Mouse (Mus musculus) spleen, adult 18-20 months (tissue): ENCODE data around the gene Phlda2.
A peak's percentile ranks its signal among the peaks of the same experiment; 100 is the strongest.

Experiments used
- DNase-seq, 2 experiments: peaks; one replicate each; pipeline ENCODE4 v3.0.0; 2022; ENCODE audit warnings: mixed read lengths in 2 of 2

Gene Phlda2

DNA sequence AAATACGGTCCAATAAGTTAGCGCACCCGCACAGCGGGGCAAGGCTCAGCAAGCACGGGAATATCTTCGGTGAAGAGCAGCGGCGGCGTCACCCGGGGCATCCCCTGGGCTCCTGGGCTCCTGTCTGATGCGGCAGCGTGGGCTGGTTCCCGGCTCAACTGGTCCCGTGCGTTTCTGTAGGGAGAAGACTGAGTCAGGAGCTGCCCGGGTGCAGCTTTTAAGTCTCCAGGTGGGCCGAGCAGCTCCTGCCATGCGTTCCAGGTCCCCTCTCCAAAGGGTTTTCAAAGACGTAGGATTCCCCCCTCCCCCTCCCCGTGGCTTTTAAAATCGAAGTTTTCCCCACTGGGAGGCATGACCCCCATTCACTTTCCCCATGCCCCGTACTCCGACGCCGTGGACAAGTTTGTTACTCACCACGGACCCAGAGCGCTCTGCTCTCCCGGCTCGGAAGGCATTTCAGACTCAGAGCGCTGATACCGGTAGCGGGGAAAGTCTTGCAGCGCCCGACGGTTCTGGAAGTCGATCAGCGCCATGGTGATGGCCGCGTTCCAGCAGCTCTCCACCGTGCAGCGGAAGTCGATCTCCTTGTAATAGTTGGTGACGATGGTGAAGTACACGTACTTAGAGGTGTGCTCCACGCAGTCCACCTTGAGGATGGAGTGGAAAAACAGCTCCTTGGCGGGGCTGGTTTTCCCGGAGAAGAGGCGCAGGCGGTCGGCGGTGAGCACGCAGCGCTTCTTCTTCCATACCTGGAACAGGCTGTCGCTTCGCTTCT is 1.1 kb downstream of the Phlda2 start:
- DNase-seq = peak in 1 of 2 experiments; percentile 16

DNA sequence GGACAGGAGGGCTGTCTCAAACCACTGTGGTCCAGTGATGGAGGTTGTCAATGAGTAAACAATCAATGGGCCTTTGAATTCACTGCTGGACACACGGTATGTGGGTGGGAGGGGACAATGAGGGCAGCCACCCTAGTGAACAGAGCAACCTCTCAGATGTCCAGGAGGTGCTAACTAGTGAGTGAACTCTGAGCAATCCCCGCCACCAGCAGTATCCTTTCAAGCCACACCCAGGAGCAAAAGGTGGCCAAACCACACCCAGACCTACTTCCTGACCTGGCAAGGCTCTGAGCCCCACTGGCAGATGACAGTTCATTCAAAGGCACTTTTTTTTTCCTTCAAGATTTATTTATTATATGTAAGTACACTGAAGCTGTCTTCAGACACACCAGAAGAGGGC is 2.0 kb downstream of the Phlda2 start:
- DNase-seq = no peak

- DNase-seq = no peak
Observed at GRCm38 (mm10) chr7:143498584-143498983, 4.4 kb downstream of the Phlda2 start.

DNA sequence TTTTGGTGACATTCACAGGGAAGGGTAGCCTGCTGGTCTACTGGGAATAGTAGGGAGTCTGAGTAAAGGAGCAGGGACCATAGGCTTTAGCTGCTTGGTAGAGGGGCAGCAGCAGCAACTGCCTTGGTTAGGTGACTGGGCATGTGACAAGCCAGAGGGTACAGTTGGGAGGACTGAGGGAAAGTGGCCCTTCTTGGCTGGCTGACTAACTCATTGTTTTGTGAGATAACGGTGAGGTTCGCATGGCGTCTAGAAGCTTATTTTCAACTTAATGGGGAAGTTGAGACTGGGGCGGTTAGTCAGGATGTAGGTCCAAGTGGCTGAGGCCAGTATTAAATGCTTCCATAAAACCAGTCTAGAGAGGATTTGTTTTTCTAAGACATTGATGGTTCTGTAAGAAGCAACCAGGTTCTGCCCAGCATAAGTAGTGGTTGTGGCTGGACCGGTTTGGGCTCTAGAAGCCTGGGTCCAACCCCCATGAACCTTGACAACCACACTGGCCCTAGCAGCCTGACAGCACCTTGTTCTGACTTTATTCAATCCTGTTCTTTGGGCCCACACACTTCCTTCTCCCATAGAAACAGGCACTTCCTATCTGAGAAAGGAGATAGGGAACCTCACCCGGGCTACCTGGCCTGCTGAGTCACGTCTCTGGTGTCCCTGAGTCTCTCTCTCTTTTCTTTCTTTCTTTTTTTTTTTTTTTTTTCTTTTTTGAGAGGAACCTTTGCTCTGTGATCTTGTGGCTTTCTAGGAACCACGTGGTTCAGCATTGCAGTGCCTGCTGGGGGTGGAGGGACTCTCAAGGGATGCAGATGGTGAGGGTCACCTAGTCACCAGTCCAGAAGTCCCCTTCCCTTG is 7.6 kb downstream of the Phlda2 start:
- no peak for DNase-seq

DNA sequence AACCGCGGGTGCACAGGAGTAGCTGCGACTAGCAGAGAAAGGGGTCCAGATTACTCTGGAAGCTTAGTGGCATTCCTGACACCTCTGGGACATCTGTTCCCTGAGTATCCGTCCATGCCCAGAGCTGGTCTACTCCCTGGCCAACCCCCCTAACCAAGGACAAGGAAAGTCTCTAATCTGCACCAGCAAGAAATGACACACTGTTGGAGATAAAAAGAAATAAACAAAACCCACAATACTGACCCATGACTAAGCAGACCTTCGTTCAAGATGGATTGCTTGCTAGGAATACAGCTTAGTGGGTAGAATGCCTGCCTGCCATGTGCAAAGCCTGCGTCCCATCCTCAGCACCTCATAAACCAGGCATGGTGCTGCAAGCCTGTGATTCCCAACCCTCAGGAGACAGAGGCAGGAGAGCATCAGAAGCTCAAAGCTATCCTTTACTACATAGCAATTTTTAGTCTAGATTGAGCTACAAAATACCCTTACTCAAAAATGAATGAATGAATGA is 9.3 kb downstream of the Phlda2 start:
- DNase-seq = no peak

DNA sequence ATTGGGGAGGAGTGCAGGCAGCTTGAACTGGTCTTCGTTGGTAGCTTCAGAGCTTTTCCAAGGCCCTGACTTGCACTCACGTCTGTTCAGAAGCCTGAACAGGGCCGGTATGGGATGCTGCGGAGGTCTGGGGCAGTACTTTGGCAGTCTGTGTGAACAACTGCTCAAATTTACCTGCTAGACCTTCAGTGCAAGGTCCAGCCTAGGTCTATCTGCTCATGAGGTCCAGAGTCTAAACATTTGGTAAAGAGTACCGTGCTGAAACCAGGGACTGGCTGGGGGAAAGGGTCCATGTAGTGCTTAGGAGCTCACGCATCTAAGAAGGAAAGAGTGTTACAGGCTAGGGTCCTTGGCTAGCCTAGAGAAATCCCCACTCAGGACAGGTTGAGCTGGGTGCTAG is 13.2 kb downstream of the Phlda2 start:
- no peak for DNase-seq

GRCm38 (mm10) chr7:143482541-143482940 is 20.4 kb downstream of the Phlda2 start:
- DNase-seq = no peak

- DNase-seq = no peak
Observed at GRCm38 (mm10) chr7:143481806-143482387, 21.1 kb downstream of the Phlda2 start.

GRCm38 (mm10) chr7:143480498-143480897 is 22.5 kb downstream of the Phlda2 start:
- DNase-seq = peak in 1 of 2 experiments; percentile 62

- no peak for DNase-seq
Observed at GRCm38 (mm10) chr7:143477800-143478199, 25.1 kb downstream of the Phlda2 start.

DNA sequence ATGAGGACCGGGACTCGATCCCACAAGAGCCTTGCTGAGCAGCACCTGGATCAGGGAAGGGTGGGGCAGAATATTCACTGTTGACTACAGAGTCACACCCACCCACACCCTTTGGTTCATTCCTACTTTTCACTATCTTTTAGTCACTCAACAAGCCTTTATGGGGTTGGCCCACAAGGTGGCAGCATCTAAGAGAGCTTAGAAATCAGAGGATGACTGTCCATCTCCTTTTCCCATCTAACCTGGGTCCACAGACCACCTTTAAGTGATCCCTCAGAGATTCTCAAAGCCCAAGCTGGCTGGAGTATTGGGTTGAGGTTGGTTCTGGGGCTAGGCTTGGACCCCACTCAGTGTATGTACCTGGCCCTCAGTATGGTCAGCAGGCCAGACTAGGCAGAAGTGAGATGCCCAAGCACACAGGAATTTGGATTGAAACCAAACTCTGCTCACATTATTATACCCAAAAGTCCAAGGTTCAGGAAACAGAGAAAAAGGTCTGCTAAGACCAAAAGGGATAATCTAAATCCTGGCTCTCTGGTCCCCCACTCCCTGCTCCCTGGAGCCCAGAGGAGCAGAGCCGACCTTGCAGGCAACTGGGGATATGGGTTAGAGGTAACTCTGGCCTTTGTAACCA is 26.1 kb downstream of the Phlda2 start:
- DNase-seq = no peak

GRCm38 (mm10) chr7:143475876-143476275 is 27.1 kb downstream of the Phlda2 start:
- DNase-seq = no peak

DNA sequence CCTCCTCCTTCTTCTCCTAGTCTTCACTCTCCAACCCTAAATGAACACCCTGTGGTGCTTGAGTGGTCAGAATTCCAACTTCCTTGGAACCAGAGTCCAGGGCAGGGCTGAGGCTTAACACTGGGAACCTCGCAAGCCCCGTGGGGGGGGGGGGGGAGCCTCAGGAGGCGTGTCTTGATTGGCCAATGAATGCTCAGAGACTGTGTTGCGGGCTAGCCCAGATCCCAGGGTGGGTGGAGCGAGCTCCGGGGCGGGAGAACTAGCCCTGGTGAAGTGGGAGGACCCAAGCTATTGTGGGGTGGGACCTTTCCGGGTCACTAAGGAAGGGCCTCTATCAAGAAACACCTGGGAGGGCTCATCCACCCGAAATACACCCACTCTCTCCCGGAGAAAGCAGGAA is 28.1 kb downstream of the Phlda2 start:
- no peak for DNase-seq

GRCm38 (mm10) chr7:143473347-143474101 is 29.4 kb downstream of the Phlda2 start, which contains the start of gene Slc22a18:
Gene Slc22a18, plus strand, starts transcription at chr7:143473736.
- no peak for DNase-seq

- DNase-seq = peak; percentile 21 to 65
Observed at GRCm38 (mm10) chr7:143469946-143470345, 33.0 kb downstream of the Phlda2 start.

GRCm38 (mm10) chr7:143467714-143468113 is 35.2 kb downstream of the Phlda2 start:
- no peak for DNase-seq

- peak; percentile 32 to 74 for DNase-seq
Observed at GRCm38 (mm10) chr7:143466099-143466677, 36.8 kb downstream of the Phlda2 start.

DNA sequence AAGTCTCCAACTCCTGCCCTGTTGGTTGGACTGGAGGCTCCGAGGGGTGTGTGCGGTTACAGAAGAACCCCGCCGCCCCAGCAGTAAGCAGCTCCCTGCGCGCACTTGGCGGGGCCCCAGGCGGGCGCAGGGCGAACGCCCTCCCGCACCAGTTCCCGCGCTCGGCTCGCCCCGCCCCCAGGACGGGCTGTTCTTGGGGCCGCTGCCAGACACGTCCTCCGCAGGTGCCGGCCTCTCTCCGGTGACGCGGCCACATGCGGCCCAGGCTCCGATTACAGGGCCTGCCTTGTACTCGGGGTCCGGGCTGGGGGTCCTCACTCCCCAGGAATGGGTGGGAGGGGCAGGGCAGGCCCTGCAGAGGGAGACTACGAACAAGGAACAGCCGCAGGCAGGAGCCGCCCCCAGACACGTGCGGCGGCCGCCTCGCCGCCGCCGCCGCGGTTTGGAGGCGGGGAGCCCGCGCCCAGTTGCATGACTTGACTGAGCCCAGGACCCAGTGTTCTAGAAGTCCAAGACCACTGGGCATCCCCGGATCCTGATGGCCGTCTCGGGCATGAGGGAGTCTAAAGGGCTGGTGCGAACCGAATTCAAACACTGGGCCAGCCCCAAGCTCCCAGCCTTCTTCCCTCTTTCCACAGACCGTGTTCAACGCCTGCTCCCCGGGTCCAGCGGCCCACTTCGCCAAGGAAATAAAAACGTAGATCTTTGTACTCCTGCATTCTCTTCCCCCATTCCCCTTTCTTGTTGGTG is 38.0 kb downstream of the Phlda2 start:
- peak in 1 of 2 experiments; percentile 21 for DNase-seq

DNA sequence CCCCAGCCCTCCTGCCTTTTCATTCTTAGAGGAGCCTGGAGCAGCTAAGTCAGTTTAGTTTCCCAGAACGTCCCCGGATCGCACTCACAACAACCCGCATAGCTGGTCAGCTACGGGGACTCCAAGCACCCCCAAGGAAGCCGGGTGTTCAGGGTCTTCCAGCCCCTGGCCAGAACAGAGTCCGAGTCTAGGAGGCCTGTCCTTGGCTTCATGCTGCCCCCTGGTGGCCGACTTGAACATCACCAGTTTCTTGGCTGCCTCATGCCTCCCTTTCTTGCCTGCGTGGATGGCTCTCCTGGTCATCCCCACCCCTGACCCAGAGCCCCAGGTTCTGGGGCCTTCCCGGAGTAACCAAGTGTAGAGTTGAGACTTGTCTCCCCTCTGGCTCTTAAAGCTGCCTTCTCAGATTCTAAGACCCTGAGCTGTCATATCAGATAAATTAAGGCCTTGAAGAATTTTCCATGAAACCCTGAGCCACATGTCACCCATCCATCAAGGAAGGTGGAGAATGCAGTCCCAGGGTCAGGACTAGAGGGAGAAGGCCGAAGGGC is 39.0 kb downstream of the Phlda2 start:
- peak; percentile 45 to 76 for DNase-seq

DNA sequence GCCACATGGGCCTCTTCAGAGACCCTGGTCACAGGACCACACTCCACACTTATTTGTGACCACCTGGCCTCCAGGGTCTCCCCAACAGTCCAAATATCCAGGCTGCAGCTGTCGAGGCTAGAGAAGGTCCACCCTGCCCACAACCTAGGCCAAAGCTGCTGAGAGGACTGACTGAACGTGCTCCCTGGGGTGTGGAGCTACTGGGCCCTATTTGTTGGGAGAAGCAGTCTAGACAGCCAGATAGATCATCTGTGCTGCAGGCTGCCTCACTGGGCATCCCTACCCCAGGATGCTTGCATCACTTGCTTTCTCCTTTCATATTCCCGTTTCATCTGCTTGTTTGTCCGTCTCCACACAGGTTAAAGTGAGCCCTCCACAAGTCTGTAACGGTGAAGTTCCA is 40.4 kb downstream of the Phlda2 start:
- no peak for DNase-seq
